Mouse (Mus musculus) CH12.LX (cell line): Measurements from ENCODE around the gene Hoxd8. TPM values are rescaled to one million over a fixed set of nuclear protein-coding genes. Genes with fewer than 3 reads are reported as not detected.

Experiments
- DNase-seq: peaks from one replicate; pipeline ENCODE4 v3.0.0-alpha.2; 2013; ENCODE audit errors: extremely low read depth
- H3K27ac ChIP-seq: 2 replicates; pipeline ENCODE4 v1.5.1; 2012; ENCODE audit warnings: low read depth, mild to moderate bottlenecking, control low read depth, moderate library complexity; ENCODE audit not compliant: insufficient read depth
- H3K27me3 ChIP-seq: replicated peaks from 2 replicates; pipeline ENCODE3; 2012; ENCODE audit warnings: inconsistent platforms
- H3K36me3 ChIP-seq, 2 experiments: replicated peaks in 1 of 2; 2 replicates each; pipeline versions ENCODE3 to v1.6.1; 2012; ENCODE audit warnings: inconsistent platforms in 1 of 2, low read length in 1 of 2, mild to moderate bottlenecking in 1 of 2, mixed read lengths in 1 of 2, moderate library complexity in 1 of 2; ENCODE audit not compliant: control insufficient read depth in 1 of 2, insufficient read depth in 1 of 2
- H3K4me1 ChIP-seq, 2 experiments: 2 replicates each; pipeline ENCODE4 v1.6.1; 2012; ENCODE audit warnings: inconsistent platforms in 1 of 2, moderate library complexity in 1 of 2; ENCODE audit not compliant: insufficient read depth in 2 of 2, control insufficient read depth in 1 of 2
- H3K4me2 ChIP-seq: 2 replicates; pipeline ENCODE4 v1.6.1; 2012; ENCODE audit warnings: low read depth, mild to moderate bottlenecking, control low read depth; ENCODE audit not compliant: poor library complexity, insufficient read depth, severe bottlenecking
- H3K4me3 ChIP-seq, 3 experiments: fragments of 150-350 bp in 1 of 3; sonication (generic) in 1 of 3; replicated peaks in 1 of 3; 2 replicates each; pipeline versions ENCODE3 to v1.5.1; 2011 to 2012; ENCODE audit warnings: low read depth in 2 of 3, low read length in 2 of 3, mild to moderate bottlenecking in 2 of 3, moderate library complexity in 2 of 3, control low read depth in 1 of 3, improper control_type of control experiment in 1 of 3, inconsistent platforms in 1 of 3, mixed read lengths in 1 of 3; ENCODE audit not compliant: poor library complexity in 1 of 3
- H3K79me2 ChIP-seq: replicated peaks from 2 replicates; pipeline ENCODE4 v1.6.1; 2012; ENCODE audit warnings: mild to moderate bottlenecking, moderate library complexity; ENCODE audit not compliant: control insufficient read depth, poor library complexity, insufficient read depth, severe bottlenecking; ENCODE audit errors: extremely low read depth
- H3K9ac ChIP-seq: 2 replicates; pipeline ENCODE4 v1.6.1; 2012; ENCODE audit warnings: low read depth, mild to moderate bottlenecking, control low read depth, moderate library complexity; ENCODE audit not compliant: insufficient read depth
- H3K9me3 ChIP-seq: replicated peaks from 2 replicates; pipeline ENCODE3; 2012; ENCODE audit warnings: low read length, inconsistent platforms, mixed read lengths
- CTCF ChIP-seq, 2 experiments: IDR thresholded peaks in 1 of 2; conservative IDR thresholded peaks in 1 of 2; 2 replicates each; pipeline ENCODE4 v1.5.1; 2011 to 2012; ENCODE audit warnings: low read depth in 2 of 2, low read length in 2 of 2, improper control_type of control experiment in 1 of 2, inconsistent platforms in 1 of 2, mild to moderate bottlenecking in 1 of 2, moderate library complexity in 1 of 2
- ETS1 ChIP-seq: conservative IDR thresholded peaks from 2 replicates; pipeline ENCODE4 v1.6.1; 2012; ENCODE audit warnings: low read depth, mild to moderate bottlenecking, inconsistent platforms, low read length, improper control_type of control experiment, moderate library complexity
- HCFC1 ChIP-seq: IDR thresholded peaks from 2 replicates; pipeline ENCODE4 v1.6.1; 2012; ENCODE audit warnings: low read depth, mild to moderate bottlenecking, inconsistent platforms, low read length, improper control_type of control experiment
- KAT2A ChIP-seq: IDR thresholded peaks from 2 replicates; pipeline ENCODE4 v1.6.1; 2012; ENCODE audit warnings: low read length, improper control_type of control experiment, inconsistent platforms; ENCODE audit not compliant: insufficient replicate concordance
- MAFK ChIP-seq: IDR thresholded peaks from 2 replicates; pipeline ENCODE4 v1.6.1; 2011; ENCODE audit warnings: low read length, improper control_type of control experiment; ENCODE audit not compliant: insufficient replicate concordance
- MAX ChIP-seq: IDR thresholded peaks from 2 replicates; pipeline ENCODE4 v1.6.1; 2011; ENCODE audit warnings: low read length, improper control_type of control experiment
- MXI1 ChIP-seq: IDR thresholded peaks from 2 replicates; pipeline ENCODE4 v1.6.1; 2011; ENCODE audit warnings: mild to moderate bottlenecking, low read depth, low read length, improper control_type of control experiment
- MYC ChIP-seq: IDR thresholded peaks from 2 replicates; pipeline ENCODE4 v1.6.1; 2011; ENCODE audit warnings: low read depth, mild to moderate bottlenecking, improper control_type of control experiment, low read length
- NELFE ChIP-seq: IDR thresholded peaks from 2 replicates; pipeline ENCODE4 v1.6.1; 2011; ENCODE audit warnings: low read depth, low read length, improper control_type of control experiment
- PAX5 ChIP-seq: IDR thresholded peaks from 2 replicates; pipeline ENCODE4 v1.6.1; 2012; ENCODE audit warnings: low read length, inconsistent platforms, mixed read lengths
- POLR2AphosphoS2 ChIP-seq: IDR thresholded peaks from 2 replicates; pipeline ENCODE4 v1.6.1; 2011; ENCODE audit warnings: low read depth, low read length, improper control_type of control experiment
- SIN3A ChIP-seq: IDR thresholded peaks from 2 replicates; pipeline ENCODE4 v1.6.1; 2012; ENCODE audit warnings: low read length, improper control_type of control experiment, inconsistent platforms
- SMC3 ChIP-seq: IDR thresholded peaks from 2 replicates; pipeline ENCODE4 v1.6.1; 2011; ENCODE audit warnings: low read depth, low read length, improper control_type of control experiment
- TCF12 ChIP-seq: IDR thresholded peaks from 2 replicates; pipeline ENCODE4 v1.6.1; 2014; ENCODE audit warnings: low read depth, mild to moderate bottlenecking, inconsistent platforms, low read length, improper control_type of control experiment
- UBTF ChIP-seq: IDR thresholded peaks from 2 replicates; pipeline ENCODE4 v1.6.1; 2012; ENCODE audit warnings: low read depth, mild to moderate bottlenecking, inconsistent platforms, low read length, improper control_type of control experiment, moderate library complexity
- USF1 ChIP-seq: IDR thresholded peaks from 2 replicates; pipeline ENCODE4 v1.6.1; 2014; ENCODE audit warnings: low read depth, mild to moderate bottlenecking, inconsistent platforms, low read length, improper control_type of control experiment
- ZMIZ1 ChIP-seq: IDR thresholded peaks from 2 replicates; pipeline ENCODE4 v1.6.1; 2012; ENCODE audit warnings: low read depth, mild to moderate bottlenecking, inconsistent platforms, low read length, improper control_type of control experiment
- dilution Hi-C: fragments of 300-500 bp; cut with MboI; formaldehyde crosslinking; loops from 2 replicates; pipeline ENCODE4 v1.14.3; 2020; ENCODE audit warnings: low sequenced_read_pairs; ENCODE audit not compliant: extremely low pct_unique_long_range_greater_than_20kb, extremely low pct_ligation_motif_present
- in situ Hi-C: fragments of 300-500 bp; cut with MboI; formaldehyde crosslinking; loops from 3 replicates; pipeline ENCODE4 v1.14.3; 2019; ENCODE audit warnings: low sequenced_read_pairs, low pct_ligation_motif_present, low pct_unique_long_range_greater_than_20kb, mixed read lengths
- polyA plus RNA-seq: library from polyadenylated mRNA; unstranded; fragments of >175 nt; gene quantifications from 2 replicates; pipeline ENCODE4 v1.2.1, GENCODE M21; 2012; ENCODE audit warnings: low read depth; ENCODE audit not compliant: insufficient read length
- total RNA-seq, 2 experiments: library from RNA; depleted of rRNA; stranded (reverse); fragments of 300-350 nt in 1 of 2; fragments of >200 nt in 1 of 2; gene quantifications; 2 replicates each; pipeline ENCODE4 v1.2.3; 2012 to 2014

Hoxd8 gene
- total and polyA plus RNA-seq, 3 experiments, result 0.20 to 0.31 TPM; not detected in 1

- H3K4me1 ChIP-seq, result no peaks in the 10 kb centered on the region
- DNase-seq, result no peak
- no peak for TF ChIP-seq MAFK
- TF ChIP-seq POLR2AphosphoS2, result no peak
- no peak for TF ChIP-seq KAT2A
- no peak overlapping the region for H3K4me3 ChIP-seq
- H3K36me3 ChIP-seq, result no peaks in the 10 kb centered on the region
- H3K27ac ChIP-seq, result no peak overlapping the region
- no peaks in the 10 kb centered on the region for H3K79me2 ChIP-seq
- dilution Hi-C loops (no loop called here), in situ Hi-C loops (loop anchor here (25.0 kb wide), 1 partner anchor 632 kb away; no protein-coding TSS in a partner anchor)
- H3K9ac ChIP-seq, result no peak overlapping the region
- H3K4me2 ChIP-seq, result no peak overlapping the region
- H3K27me3 ChIP-seq, result no peaks in the 10 kb centered on the region
- H3K9me3 ChIP-seq, result peaks cover 27% of the 10 kb centered on the region
These were observed 24.4 kb upstream of the Hoxd8 start for GRCm38 (mm10) chr2:74679980-74680379.

- no peak for DNase-seq
- Histone ChIP-seq H3K79me2 (no peaks in the 10 kb centered on the region), H3K9me3 (peaks cover 27% of the 10 kb centered on the region), H3K4me1 (no peaks in the 10 kb centered on the region), H3K27me3 (no peaks in the 10 kb centered on the region), H3K4me2 (no peak overlapping the region), H3K27ac (no peak overlapping the region), H3K4me3 (no peak overlapping the region), H3K9ac (no peak overlapping the region), H3K36me3 (no peaks in the 10 kb centered on the region)
- dilution Hi-C loops (no loop called here), in situ Hi-C loops (loop anchor here (25.0 kb wide), 1 partner anchor 632 kb away; no protein-coding TSS in a partner anchor)
- TF ChIP-seq ZMIZ1 (no peak), PAX5 (no peak), KAT2A (no peak), MAFK (no peak), POLR2AphosphoS2 (no peak), CTCF (conservative IDR thresholded peaks at IDR 0.05 in 1 of 2, IDR thresholded peaks at IDR 0.05 in 1 of 2; ENCODE audit: low read depth in 2 of 2, low read length in 2 of 2) (no peak), MXI1 (no peak), SMC3 (no peak), TCF12 (no peak), NELFE (no peak), MAX (no peak), ETS1 (no peak), HCFC1 (no peak), USF1 (no peak), SIN3A (no peak), MYC (no peak), UBTF (no peak)
These were observed 23.6 kb upstream of the Hoxd8 start for GRCm38 (mm10) chr2:74680561-74681398.
